Comparison of ENCODE assay signal across 9 mouse cellular contexts in the genomic region with DNA sequence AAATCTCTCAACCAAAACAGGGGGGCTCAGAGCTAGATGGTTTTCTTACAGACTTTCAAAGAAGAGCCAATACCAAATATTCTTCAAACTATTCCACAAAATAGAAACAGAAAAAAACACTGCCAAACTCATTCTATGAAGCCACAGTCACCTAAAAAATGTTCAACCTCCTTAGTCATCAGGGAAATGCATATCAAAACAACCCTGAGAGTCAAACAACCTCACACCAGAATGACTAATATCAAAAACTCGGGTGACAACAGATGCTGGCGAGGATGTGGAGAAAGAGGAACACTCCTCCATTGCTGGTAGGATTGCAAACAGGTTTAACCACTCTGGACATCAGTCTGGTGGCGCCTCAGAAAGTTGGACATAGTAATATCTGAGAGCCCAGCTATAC.
"Had no signal": no experiment of that assay in that cellular context is flagged by ENCODE, and none has a peak within 500 bp of the region (broad histone marks: within the 10 kb centered on the region; RNA-seq: fewer than 3 reads in every experiment).

No protein-coding gene starts in this region.

- DNase-seq: lung, adult 18-20 months; lung, embryonic 14.5 days; lung, postnatal 10 days; lung, postnatal 4 days; midbrain, embryonic 14.5 days; right cerebral cortex, postnatal 14 days; thymus, adult 2 months; thymus, postnatal 25 days; thymus, postnatal 4 days had no signal
